Mouse (Mus musculus): ENCODE results near the gene Tmsb15l.

- TF ChIP-seq CTCF (IDR thresholded peaks at IDR 0.05; ENCODE audit: control insufficient read depth, insufficient read depth, low read length): no peak
- no peak for TF ChIP-seq POLR2A (IDR thresholded peaks at IDR 0.05; ENCODE audit: borderline replicate concordance, control insufficient read depth, low read depth, low read length)
These were observed 19.6 kb upstream of the Tmsb15l start for GRCm38 (mm10) chrX:136996256-136996655.

Measured in bone marrow, adult 2 months (tissue).